Mouse (Mus musculus) megakaryocyte progenitor cell, adult 5-6 weeks (primary cell): ENCODE measurements around the gene Tbc1d22a. TPM values are rescaled to one million over a fixed set of nuclear protein-coding genes. Genes with fewer than 3 reads are reported as not detected.
A peak's percentile ranks its signal among the peaks of the same experiment; 100 is the strongest.

ENCODE experiments used
- ATAC-seq: replicated peaks from 2 replicates; pipeline ENCODE4 v1.8.0; 2016; ENCODE audit warnings: mild to moderate bottlenecking, moderate TSS enrichment, inconsistent platforms; ENCODE audit not compliant: poor library complexity
- total RNA-seq, 2 experiments: library from RNA; stranded (forward) in 1 of 2; stranded (reverse) in 1 of 2; fragments of 157-497, 149-512 nt in 1 of 2; fragments of 200-1000 nt in 1 of 2; gene quantifications; 2 replicates each; pipeline versions ENCODE4 v1.2.3 to v1.2.4; 2015 to 2017

The Tbc1d22a gene
- total RNA-seq, 2 experiments from 2014 or later: 12.6 to 17.3 TPM

DNA sequence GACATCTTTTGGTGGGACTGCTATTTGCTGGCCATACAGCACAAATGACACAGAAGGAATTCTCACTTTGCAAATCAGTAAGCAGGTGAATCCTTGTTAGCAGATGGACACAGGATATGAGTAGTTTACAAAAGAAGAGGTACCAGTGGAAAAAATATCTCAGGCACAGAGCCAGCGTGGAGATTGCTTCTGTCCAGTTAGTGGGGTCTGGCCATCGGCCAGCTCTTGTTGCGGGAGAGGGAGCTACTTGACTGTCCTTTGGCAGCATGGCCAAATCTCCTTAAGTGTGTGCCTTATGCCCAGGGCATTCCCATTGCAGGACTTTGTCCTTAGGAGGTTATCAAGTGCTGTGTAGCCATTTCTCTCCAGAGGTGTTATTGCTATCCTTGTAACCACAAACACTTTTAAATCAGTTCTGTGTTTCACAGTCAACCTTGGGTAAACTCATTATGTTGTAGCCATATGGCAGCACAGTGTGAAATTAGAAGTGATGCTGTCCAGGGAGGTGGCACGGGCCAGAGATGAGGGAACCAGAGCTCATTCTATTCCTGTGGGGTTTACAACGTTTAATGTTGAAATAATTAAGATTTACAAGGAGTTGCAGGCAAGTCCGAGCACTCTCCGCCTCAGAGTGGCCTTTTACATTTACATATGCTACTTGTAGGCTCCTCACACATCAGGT, 17.7 kb downstream of the Tbc1d22a start:
- ATAC-seq: no peak

DNA sequence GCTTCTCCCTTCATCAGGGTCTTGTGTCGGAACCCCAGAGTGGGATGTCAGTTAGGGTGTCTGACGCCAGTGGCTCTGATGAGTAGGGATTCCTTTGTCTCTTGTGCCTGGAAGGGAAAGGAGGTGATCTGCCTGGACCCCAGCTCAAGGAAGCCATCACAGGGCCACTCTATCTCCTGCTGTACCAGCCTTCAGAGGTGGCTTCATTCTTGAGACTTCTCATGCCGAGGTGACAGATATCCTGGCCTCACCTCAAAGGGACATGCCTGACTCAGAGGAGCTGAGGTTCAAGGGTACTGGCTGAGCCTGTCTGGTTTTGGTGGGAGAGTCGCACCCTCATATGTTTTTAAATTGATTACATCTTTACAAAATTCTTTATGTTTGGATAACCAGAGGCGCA, 19.7 kb downstream of the Tbc1d22a start:
- no peak for ATAC-seq

DNA sequence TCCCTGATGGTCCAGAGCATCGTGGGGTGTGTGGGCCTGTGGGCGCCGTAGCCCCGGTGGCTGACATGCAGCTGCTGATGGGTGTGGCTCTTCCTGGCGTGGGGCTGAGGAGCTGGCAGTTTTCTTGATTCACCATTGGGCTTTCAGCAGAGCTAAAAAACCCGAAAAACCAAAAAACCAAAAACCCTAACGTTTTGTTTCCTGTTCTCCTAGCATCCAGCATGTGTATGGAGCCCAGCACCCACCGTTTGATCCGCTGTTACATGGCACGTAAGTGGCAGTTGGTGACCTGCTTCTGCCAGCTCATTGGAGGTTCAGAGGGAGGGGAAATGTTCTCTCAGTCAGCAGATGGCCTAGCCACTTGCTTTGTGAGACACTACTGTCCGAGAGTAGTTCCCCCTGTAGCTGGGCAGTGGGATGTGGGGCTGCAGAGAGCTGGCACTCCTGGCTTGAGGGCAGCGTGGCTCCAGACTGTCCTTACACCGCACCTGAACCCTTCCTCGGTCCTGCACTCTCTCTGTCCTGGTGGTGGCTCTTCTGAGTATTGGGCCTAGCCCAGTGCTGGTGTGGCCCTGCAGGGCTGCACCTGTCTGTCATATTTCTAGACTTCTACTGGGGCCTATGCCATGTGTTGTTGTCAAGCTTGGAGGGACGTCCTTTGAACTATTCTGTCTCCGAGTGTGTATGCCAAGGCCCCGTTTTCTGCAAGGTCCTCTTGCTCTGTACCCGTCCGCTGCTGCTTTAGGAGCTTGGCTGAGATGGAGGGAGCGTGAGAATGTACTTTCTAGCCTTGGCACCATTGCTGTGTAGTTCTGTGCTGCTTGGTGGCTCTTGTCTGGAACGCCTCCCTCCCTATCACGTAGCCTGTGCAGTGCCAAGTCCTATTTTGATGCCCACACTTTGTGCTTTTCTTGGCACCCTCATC, 20.5 kb downstream of the Tbc1d22a start:
- peak; percentile 50 for ATAC-seq

- peak; percentile 77 for ATAC-seq
Observed at GRCm38 (mm10) chr15:86236252-86236651, 22.0 kb downstream of the Tbc1d22a start.

DNA sequence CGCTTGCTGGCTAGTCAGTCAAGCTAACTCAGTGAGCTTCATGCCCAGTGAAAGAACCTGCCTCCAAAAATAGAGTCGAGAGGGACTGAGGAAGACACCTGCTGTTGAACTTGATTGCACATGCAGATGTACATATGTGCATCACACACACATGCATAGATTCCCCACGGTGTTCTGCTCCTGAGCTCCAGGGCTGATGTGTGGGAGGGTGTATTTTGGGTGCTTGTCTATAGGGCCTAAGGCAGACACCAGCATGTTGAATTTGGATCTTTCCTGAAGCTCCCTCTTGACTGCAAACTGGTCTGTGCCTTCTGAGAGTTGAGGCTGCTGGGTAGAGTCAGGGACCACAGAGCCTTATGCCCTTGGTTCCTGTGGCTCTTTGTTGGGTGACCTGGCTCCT, 23.8 kb downstream of the Tbc1d22a start:
- no peak for ATAC-seq

GRCm38 (mm10) chr15:86239068-86239467, 24.8 kb downstream of the Tbc1d22a start:
- no peak for ATAC-seq

DNA sequence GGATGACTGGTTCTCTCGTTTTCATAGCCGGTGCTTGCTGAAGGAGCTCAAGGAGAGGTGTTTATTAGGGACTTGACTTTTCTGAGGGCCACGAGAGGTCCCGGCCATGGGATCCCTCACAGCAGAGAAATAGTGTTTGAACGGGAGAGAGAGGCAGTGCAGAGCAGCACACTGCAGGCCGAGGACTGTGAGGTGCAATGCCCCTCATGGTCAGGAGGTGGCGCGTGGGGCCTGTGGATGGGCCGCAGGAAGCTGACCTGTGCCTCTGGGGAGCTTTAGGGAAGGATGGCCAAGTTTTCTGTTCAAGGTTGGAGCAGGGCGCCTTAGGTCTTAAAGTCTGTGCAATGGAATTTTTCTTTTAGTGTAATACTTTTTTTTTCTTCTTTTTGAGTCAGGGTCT, 25.5 kb downstream of the Tbc1d22a start:
- peak; percentile 84 for ATAC-seq

GRCm38 (mm10) chr15:86243708-86244107, 29.4 kb downstream of the Tbc1d22a start:
- peak; percentile 79 for ATAC-seq

- ATAC-seq: no peak
Observed at GRCm38 (mm10) chr15:86244380-86244779, 30.1 kb downstream of the Tbc1d22a start.

GRCm38 (mm10) chr15:86250269-86250668, 36.0 kb downstream of the Tbc1d22a start:
- peak; percentile 90 for ATAC-seq

GRCm38 (mm10) chr15:86252130-86252529, 37.9 kb downstream of the Tbc1d22a start:
- no peak for ATAC-seq

DNA sequence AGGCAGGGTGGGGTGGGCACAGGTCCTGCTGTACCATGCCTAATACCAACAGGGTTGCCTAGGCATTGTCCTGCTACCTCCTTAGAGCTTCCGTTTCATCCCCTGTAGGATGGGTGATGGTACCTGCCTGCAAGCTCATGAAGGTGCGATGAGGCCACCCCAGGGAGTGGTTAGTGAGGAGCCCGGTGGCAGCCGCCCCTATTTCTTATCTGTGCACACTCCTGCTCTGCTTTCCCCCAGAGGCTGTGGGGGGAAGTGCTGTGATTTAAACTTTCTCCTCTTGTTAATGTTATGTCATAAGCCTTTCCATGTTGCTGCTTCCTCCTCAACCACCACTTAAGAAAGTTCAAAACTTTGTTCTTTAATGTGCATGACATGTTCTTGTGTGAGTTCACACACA, 38.4 kb downstream of the Tbc1d22a start:
- ATAC-seq: peak; percentile 61

GRCm38 (mm10) chr15:86253411-86253810, 39.2 kb downstream of the Tbc1d22a start:
- no peak for ATAC-seq

- no peak for ATAC-seq
Observed at GRCm38 (mm10) chr15:86256201-86256600, 41.9 kb downstream of the Tbc1d22a start.

- no peak for ATAC-seq
Observed at GRCm38 (mm10) chr15:86256728-86257179, 42.5 kb downstream of the Tbc1d22a start.

DNA sequence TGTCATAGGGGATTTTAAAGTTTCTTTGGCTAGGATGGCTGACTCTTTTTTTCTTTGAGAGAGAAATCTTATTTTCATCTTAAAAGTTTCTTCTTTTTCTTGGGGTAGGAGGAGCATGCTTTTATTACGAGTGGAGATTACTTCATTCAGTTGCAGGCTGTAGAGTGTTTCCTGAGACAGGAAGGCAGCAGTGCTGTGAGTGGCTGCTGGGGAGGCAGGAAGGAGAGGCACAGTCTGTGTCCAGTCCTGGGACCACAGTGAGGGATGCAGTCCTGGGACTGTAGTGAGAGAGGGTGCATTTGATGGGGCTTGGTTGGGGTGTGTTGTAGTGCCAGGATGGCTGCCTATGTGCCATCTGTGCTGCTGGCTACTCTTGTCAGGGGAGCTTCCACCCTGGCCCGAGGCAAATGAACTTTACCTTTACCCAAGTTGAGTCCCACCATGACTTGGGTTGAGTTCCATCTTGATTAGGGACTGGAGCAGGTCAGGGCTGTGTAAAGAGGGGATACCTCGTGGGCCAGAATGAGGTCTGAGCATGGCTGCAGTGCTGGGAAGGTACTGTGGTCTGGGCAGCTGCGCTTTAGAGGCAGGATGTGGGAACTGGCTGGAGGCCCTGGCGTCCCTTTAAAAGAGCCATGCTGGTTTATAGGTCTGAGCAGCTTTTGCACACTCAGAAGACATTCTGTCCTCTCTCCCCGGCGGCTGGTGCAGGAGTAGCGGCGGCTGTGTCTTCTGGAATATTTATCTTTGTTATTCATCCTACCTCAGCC, 43.8 kb downstream of the Tbc1d22a start:
- peak; percentile 88 for ATAC-seq

GRCm38 (mm10) chr15:86259233-86259632, 45.0 kb downstream of the Tbc1d22a start:
- no peak for ATAC-seq

- ATAC-seq: no peak
Observed at GRCm38 (mm10) chr15:86260111-86260510, 45.9 kb downstream of the Tbc1d22a start.

DNA sequence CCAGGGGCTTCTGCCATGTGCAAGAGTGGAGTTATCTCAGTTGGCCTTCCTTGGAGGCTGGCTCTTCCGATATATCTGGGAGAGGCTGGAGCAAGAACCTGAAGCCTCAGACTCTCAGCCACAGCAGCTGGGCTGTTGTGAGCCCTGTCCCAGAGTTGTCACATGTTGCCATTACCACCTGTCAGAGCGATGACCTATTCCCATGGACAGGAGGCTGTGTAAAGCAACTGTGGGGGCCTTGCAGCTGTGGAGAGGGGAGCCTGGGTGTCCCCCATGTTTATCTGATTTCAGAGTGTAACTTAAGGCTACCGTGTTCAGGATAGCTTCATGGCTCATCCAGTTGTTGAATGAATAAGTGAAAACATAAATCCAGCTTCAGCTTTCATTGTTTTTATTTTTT, 50.1 kb downstream of the Tbc1d22a start:
- ATAC-seq: no peak

DNA sequence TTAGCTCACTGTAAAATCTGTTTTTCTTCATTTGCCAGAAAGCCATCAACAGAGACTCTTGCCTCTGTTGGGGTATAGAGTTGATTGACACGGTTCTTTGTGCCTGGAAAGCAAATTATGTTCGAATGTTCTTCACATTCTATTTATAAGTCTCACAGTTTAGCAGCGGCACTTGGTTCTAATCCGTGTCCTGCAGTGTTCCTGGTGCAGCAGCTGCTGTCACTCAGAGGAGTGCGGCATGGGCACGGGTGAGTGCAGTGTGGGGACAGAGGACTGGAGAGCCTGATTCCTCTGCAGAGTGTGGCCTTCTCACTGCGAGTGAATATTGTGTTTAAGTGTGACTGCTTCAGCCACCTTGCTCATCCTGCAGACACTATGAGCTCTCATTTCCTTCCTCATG, 50.5 kb downstream of the Tbc1d22a start:
- no peak for ATAC-seq

- ATAC-seq: peak; percentile 68
Observed at GRCm38 (mm10) chr15:86266975-86267374, 52.7 kb downstream of the Tbc1d22a start.
